Mouse (Mus musculus) mouse embryonic stem cell (cell line): ENCODE measurements around the gene Tecr.

Experiments
- in situ Hi-C, 2 experiments: fragments of 300-500 bp; cut with MboI; formaldehyde crosslinking; loops; 1 replicate in 1 of 2; 3 replicates in 1 of 2; pipeline ENCODE4 v1.14.3; 2019 to 2020; ENCODE audit warnings: low sequenced_read_pairs in 2 of 2, low pct_unique_long_range_greater_than_20kb in 1 of 2, mixed read lengths in 1 of 2; ENCODE audit not compliant: unreplicated experiment in 1 of 2

Tecr gene

DNA sequence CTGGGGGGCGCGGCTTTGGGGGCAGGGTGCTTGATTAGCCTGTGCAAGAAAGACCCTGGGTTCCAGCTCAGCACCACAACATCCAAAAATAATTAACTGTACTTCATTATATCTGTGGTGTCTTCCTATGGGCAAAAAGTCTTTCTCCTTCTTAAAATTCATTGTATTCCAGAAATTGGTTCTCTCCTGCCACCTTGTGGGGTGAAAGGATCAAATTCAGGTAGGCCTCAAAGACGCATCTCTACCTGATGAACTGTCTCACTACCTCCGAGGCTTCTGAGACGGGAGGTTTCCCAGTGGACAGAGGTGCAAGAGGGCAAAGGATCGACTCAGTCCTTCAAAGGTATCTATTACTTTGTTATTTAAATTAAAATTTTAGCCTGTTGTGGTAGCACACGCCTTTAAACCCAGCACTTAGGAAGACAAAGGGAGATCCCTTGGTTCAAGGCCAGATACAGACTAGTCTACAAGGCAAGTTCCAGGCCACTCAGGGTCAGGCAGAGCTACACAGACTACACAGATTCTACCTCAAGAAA lies 17.2 kb downstream of the Tecr start:
- in situ Hi-C loops: no loop called here

DNA sequence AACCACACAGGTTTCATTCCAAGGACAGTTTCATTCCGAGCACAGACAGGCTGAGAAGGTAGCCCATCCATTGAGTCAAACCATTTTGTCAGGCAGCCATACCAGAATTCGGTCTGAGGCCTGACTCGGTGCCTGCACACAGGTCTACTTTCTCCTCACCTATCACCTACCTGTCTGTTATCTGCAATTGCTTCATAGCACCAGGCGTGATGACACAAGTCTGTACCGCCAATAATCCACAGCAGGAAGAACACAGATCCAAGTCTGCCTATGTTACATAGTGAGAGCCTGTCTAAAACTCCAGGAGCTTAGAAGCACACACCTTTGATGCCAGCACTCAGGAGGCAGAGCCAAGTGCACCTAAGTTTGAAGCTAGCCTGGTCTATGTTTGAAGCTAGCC lies 18.9 kb downstream of the Tecr start:
- in situ Hi-C loops: no loop called here

DNA sequence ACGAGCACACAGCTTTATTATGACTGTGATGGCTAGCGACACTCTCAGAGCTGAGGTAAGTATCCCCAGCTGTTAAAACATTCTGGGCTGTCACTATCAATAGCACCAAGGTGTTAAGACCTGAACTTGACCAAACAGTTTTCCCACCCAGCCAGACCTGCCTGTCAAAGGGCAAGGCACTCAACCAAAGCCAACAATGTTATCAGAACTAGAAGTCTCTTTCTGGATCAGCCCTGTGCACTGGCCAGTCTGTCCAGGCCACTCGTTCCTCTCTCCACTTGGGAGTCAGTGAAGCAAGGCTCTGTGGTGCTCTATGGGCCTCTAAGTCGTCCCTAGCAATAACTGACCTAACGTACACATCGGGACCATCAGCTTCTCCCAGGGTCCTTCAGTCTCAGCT lies 20.1 kb downstream of the Tecr start:
- in situ Hi-C loops: no loop called here

- in situ Hi-C loops: no loop called here
Observed at GRCm38 (mm10) chr8:83585333-83585732, 22.4 kb downstream of the Tecr start.

DNA sequence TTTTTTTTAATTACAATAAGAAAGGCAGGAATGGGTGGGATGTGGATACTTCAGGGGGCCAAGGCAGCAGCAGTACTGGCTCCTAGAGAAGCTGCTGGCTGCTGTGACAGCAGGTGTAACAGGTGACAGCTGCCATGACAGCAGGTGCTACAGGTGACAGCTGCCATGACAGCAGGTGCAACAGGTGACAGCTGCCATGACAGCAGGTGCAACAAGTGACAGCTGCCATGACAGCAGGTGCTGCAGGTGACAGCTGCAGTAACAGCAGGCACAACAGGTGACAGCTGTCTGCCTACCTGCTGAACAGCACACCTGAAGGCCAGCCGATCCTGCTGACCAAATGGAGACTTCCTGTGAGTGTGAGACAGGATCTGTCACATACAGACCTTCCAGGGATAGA lies 23.0 kb downstream of the Tecr start:
- in situ Hi-C loops: no loop called here

DNA sequence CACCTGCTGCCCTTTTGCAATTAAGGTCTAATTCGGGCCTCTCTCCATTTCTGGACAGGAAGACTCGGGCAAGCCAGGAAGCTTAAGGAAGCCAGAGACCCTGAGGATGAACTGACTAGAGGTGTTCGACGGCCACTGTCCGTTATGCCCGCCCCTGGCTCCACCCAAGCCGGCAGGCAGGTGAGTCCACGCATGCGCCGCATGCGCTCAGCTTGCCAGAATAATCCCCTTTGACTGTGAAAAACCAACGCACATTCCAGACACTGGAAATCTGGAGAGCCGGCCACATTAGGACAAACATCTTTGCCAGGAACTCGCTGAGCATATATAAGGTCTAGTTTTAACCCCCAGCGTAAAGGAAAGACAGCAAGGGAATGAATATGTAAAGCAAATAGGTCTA lies 24.5 kb downstream of the Tecr start:
- in situ Hi-C loops: no loop called here

- in situ Hi-C loops: no loop called here
Observed at GRCm38 (mm10) chr8:83582226-83582625, 25.5 kb downstream of the Tecr start.

DNA sequence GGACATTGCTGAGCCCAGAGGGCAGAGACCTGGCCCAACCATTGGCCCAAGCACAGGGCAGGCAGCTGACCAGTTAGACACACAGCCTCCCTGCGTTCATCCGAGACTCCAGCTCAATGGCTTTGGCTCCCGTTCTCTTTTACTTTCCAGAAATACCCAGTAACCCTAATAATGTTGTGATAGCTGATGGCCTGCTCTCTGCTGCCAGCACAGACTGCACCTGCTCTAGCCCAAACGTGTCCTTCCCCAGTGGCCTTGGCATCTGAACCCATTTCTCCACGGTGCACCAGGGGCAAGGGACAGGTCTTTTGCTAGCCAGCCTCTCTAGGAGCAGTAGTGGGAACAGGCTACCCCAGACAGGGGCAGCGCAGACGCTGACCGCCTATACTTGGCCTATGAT lies 26.9 kb downstream of the Tecr start:
- in situ Hi-C loops: no loop called here

DNA sequence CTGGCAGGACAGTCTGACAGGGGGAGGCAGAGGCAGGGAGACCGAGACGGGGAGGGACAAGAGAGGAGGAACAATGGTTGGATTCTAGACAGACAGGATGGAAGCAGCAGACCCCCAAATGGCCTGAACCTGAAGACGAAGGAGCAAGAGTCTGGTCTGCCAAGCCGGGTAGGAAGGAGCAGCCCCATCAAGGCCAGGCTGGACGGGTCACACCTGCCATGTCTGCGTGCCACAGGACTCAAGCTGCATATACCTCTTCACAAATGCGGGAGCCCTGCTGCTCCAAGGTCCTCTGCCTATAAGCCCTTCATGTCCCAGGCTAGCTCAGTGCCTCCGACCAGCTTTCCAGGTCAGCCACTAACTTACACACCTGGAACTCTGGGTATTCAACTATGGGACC lies 28.1 kb downstream of the Tecr start:
- in situ Hi-C loops: no loop called here

DNA sequence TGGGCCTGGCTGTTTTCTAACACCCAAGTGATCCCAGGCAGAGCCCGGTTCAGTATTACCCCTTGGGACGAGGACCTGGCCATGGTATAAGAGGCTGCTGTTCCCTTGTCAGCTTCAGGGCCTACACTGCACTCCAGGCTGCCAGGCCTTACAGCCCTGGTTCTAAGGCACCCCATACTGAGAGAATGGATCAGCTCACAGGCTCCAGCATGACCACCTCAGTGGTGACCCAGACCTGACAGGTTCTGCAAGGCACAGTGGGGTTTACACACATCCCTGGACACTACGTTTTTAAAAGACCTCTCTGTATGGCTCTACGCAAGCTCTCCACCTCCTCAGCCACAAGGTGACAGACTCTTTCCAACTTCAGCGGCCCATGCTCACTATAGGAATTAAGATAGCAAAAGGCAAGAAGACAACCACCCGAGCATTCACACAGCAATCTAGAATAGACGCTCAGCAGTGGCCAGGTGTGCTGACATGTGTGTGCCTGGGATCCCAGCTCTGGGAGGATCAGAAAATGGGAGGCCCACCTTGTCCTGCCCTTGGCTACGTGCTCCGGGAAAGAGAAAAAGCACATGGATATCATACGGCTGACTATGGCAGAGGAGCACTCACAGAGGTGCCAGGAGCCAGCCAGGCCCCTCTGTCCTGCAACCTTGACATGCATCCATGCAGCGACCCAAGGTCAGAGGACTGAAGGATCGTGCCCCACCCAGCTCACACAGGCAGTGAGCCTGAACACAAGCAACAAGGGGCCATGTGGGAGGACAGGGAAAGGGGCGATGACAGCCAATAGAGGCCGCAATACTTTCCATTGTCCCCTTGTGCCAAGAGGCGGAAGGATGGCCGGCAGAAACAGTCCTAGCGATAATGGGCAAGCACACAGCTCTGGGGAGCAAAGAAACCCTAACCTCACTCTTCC lies 29.4 kb downstream of the Tecr start:
- in situ Hi-C loops: no loop called here

DNA sequence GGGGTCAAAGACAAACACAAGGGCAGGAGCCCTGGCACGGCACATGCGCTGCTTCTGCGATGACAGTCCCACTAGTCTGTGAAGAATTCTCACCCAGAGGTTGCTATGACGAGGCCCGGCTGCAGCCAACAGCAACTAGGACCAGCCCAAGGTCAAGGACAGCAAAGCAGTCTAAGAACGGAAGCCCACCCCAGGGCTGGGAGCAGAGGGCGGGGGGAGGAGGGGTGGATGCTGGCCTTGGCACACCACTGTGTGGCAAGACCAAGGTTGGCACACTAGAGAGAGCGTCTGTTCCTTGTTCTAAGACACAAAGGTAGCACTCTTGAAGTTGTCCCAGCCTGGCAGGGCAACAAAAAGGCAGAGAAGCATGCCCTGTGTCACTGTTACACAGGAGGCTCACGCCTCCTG lies 30.4 kb downstream of the Tecr start:
- in situ Hi-C loops: no loop called here

GRCm38 (mm10) chr8:83576921-83577320 lies 30.9 kb downstream of the Tecr start:
- in situ Hi-C loops: no loop called here

- in situ Hi-C loops: no loop called here
Observed at GRCm38 (mm10) chr8:83576516-83576895, 31.3 kb downstream of the Tecr start.

DNA sequence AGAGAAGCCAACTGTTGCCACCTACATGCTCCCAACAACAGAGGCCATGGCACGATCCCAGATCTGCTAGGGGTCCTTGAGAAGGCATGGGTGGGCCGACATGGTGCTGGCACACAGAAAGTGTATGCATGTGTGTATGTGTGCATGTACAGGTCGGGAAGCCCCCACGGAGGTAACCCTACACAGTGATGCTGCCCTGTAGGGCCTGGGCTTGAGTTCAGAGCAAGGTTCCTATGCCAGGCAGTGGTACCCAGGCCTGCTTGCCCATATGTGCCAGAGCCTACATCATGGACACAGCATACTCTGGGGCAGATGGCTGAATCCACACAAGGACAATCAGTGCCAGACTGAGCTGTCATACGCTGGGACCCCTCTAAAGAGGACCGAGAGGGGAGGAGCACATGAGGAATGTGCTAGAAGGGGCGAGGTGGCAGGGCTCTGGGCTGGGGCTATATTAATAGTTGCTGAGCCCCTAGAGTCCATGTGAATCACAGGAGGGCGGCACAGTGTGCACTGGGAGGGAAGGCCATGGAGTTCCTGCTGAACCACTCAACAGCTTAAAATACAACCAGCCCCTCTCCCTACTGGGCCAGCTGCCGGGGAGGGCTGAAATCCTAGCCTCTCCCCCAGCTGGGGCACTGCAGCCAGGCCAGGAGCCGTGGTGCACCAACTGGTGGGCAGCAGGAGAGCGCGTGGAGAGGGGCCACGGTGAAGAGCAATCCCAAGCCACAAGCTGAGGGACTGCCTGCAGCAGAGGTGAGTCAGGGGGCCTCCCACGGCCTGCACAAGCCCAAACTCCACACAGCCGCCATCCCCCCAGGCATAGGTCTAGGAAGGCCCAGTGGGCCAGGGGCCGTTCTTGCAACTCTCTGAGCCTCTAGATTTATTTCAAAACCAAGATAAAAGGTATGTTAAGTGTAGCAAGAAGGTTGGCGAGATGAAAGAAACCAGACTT lies 31.9 kb downstream of the Tecr start:
- in situ Hi-C loops: no loop called here

DNA sequence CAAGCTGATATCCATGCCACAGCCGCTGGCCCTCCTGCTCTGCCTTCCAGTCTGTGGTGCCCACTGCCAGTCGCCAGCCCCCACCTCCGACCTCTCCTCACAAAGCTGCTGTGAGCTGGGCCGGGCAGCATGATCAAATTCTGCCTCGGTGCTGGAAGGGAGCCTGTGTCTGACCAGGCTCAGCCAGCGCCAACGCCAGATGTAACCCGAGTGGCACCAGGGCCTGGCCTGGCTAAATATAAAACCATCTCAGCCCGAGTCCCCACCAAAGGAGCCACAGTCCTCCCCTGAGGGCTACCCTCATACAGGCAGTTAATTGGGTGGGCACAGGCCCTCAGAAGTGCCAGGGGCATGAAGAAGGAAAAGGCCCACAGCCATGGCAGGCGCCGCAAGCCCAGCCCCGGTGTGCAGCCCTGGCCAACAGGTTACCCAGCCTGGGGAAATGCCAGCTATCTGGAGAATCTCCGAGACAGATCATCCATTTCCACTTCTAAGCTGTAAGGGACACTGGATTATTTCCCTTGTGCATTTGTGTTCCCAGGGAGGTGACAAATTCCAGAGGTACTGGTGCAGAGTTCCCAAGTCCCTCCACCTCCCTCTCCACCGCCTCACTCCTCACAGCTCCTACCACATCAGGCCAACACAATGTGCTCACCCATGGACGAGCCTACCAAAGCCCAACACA lies 33.0 kb downstream of the Tecr start:
- in situ Hi-C loops: no loop called here

DNA sequence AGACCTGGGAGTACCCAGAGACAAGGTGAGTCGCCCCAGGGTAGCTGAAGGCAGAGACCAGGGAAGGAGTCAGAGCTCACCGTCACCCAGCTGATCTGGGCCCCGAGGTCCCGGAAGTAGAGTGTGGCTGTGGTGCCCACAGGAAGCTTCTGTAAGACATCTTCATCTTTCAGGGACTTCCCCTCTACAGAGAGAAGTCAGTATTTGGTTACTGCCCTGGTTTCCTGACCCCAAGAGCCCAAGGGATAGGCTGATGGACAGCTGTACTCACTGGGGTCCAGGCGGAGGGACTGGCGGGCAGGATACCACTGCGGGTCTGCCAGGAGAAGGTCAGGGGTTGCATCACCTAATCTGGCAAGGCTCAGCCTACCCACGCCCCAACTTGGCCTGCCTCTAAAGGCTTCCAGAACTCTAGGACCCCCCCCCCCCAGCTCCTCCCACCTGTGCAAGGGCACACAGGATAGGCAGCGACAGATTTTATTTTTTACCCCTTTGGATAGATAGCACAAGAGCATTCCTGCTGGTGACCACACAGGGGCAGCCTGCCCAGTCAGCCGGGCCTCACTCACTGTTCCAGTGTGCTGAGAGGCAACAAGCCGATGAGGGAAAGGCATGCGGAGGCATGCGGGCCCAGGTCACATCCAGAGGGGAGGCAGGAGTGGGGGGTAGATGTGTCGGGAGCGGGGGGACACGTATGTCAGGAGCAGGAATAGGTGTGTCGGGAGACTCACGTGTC lies 34.5 kb downstream of the Tecr start:
- in situ Hi-C loops: no loop called here

DNA sequence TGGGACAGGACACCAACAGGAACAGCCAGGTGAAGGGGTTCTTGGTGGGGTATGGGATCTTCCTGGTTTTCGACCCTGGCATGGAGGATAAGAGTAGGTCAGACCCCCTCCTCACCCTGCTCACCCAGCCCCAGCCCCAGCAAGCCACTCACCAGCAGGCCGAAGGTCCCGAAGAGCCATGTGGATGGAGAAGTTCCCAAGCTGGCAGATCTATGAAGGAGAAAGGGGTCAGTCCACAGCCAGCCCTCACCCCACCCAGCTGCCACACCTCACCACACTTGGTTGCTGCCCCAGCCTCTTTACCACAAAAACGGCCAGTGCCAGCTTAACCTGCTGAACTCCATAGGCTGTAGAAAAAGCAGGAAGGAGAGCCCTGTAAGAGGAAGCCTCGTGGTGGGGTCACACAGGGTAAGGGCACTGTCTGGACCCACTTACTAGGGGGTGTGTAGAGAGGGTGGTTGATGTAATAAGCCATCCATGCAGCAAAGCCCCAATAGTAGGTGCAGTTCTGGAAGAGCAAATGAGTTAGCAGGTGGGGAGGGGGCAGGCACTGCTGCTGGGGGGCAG lies 35.4 kb downstream of the Tecr start:
- in situ Hi-C loops: no loop called here

GRCm38 (mm10) chr8:83571791-83572190 lies 36.0 kb downstream of the Tecr start:
- in situ Hi-C loops: no loop called here
